Mouse (Mus musculus): ENCODE results near the gene Tfpi. TPM values are rescaled to one million over a fixed set of nuclear protein-coding genes. Genes with fewer than 3 reads are reported as not detected.

The Tfpi gene
- polyA plus RNA-seq (2015; fragmentation: Nextera tagmentation; extraction: Ambion mirVana): 41.2 and 46.3 TPM in 2 replicates

- 18% methylated on average over 4 of the region's 4 CpGs for WGBS
- Histone ChIP-seq H3K36me3 (ENCODE audit: control insufficient read depth, insufficient read depth, low read length) (no peaks in the 10 kb centered on the region), H3K27ac (ENCODE audit: low read length) (peak within 1 kb of the TSS; percentile 69), H3K4me1 (ENCODE audit: control insufficient read depth, insufficient read depth, low read length) (no peaks in the 10 kb centered on the region), H3K4me2 (ENCODE audit: low read depth, low read length) (peak within 1 kb of the TSS; percentile 59), H3K9me3 (replicated peaks; ENCODE audit: control insufficient read depth, low read length) (no peaks in the 10 kb centered on the region), H3K27me3 (ENCODE audit: control insufficient read depth, insufficient read depth, low read length) (no peaks in the 10 kb centered on the region), H3K4me3 (replicated peaks; ENCODE audit: low read length) (peak within 1 kb of the TSS; percentile 52), H3K9ac (ENCODE audit: low read length) (peak within 1 kb of the TSS; percentile 63)
- peak; percentile 65; the same call in 1 of the 2 replicates for ATAC-seq (ENCODE audit: insufficient read depth, low FRiP score)
Observed at GRCm38 (mm10) chr2:84476577-84476976, at the start of gene Tfpi. Gene Tfpi (minus strand): TSS chr2:84476775.

- H3K36me3 ChIP-seq (ENCODE audit: control insufficient read depth, insufficient read depth, low read length): no peaks in the 10 kb centered on the region
- no peak overlapping the region for H3K4me2 ChIP-seq (ENCODE audit: low read depth, low read length)
- H3K27me3 ChIP-seq (ENCODE audit: control insufficient read depth, insufficient read depth, low read length): no peaks in the 10 kb centered on the region
- H3K4me1 ChIP-seq (ENCODE audit: control insufficient read depth, insufficient read depth, low read length): 0 out of 2 replicates have a peak, but pooled peaks cover 5% of the 10 kb centered on the region
- H3K9me3 ChIP-seq (replicated peaks; ENCODE audit: control insufficient read depth, low read length): no peaks in the 10 kb centered on the region
- ATAC-seq (ENCODE audit: insufficient read depth, low FRiP score): no peak
- H3K9ac ChIP-seq (ENCODE audit: low read length): no peak overlapping the region
- 53% methylated on average over 7 of the region's 7 CpGs for WGBS
- no peak overlapping the region for H3K4me3 ChIP-seq (replicated peaks; ENCODE audit: low read length)
- H3K27ac ChIP-seq (ENCODE audit: low read length): no peak overlapping the region
Observed at GRCm38 (mm10) chr2:84526221-84526620, 49.6 kb upstream of the Tfpi start.

- Histone ChIP-seq H3K27ac (ENCODE audit: low read length) (no peak overlapping the region), H3K27me3 (ENCODE audit: control insufficient read depth, insufficient read depth, low read length) (no peaks in the 10 kb centered on the region), H3K36me3 (ENCODE audit: control insufficient read depth, insufficient read depth, low read length) (no peaks in the 10 kb centered on the region), H3K4me3 (replicated peaks; ENCODE audit: low read length) (no peak overlapping the region), H3K4me2 (ENCODE audit: low read depth, low read length) (no peak overlapping the region), H3K9ac (ENCODE audit: low read length) (no peak overlapping the region), H3K4me1 (ENCODE audit: control insufficient read depth, insufficient read depth, low read length) (peaks cover 5% of the 10 kb centered on the region; the same call in 1 of the 2 replicates), H3K9me3 (replicated peaks; ENCODE audit: control insufficient read depth, low read length) (no peaks in the 10 kb centered on the region)
- ATAC-seq (ENCODE audit: insufficient read depth, low FRiP score): no peak
- WGBS: 59% methylated on average over 6 of the region's 6 CpGs
Observed at GRCm38 (mm10) chr2:84525806-84526205, 49.2 kb upstream of the Tfpi start.

- H3K9ac ChIP-seq (ENCODE audit: low read length): no peak overlapping the region
- peak overlapping the region; percentile 73 for H3K27ac ChIP-seq (ENCODE audit: low read length)
- H3K36me3 ChIP-seq (ENCODE audit: control insufficient read depth, insufficient read depth, low read length): no peaks in the 10 kb centered on the region
- no peaks in the 10 kb centered on the region for H3K9me3 ChIP-seq (replicated peaks; ENCODE audit: control insufficient read depth, low read length)
- no peak overlapping the region for H3K4me2 ChIP-seq (ENCODE audit: low read depth, low read length)
- 56% methylated on average over 5 of the region's 5 CpGs for WGBS
- peaks cover 7% of the 10 kb centered on the region for H3K4me1 ChIP-seq (ENCODE audit: control insufficient read depth, insufficient read depth, low read length)
- ATAC-seq (ENCODE audit: insufficient read depth, low FRiP score): peak; percentile 87
- no peaks in the 10 kb centered on the region for H3K27me3 ChIP-seq (ENCODE audit: control insufficient read depth, insufficient read depth, low read length)
- H3K4me3 ChIP-seq (replicated peaks; ENCODE audit: low read length): no peak overlapping the region
Observed at GRCm38 (mm10) chr2:84525047-84525446, 48.5 kb upstream of the Tfpi start.

DNA sequence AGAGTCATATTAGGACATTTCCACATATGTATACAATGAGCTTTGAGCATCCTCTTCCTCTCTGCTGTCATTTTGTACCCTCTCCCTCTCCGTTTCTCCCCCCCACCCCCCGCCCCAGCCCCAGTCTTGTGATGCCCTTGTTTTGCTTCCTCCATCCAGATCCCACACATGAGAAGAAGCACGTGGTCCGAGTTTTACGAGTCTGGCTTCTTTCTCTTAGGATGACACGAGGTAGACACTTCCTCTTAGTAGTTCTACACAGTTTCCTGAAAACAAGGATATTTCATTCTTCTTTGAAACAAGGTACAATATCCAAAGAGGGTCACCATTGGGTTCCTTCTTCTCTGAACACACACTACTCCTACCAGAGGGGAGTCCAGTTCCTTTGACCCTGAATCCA lies 47.4 kb upstream of the Tfpi start:
- Histone ChIP-seq H3K9ac (ENCODE audit: low read length) (no peak overlapping the region), H3K4me1 (ENCODE audit: control insufficient read depth, insufficient read depth, low read length) (peaks cover 17% of the 10 kb centered on the region), H3K36me3 (ENCODE audit: control insufficient read depth, insufficient read depth, low read length) (no peaks in the 10 kb centered on the region), H3K4me3 (replicated peaks; ENCODE audit: low read length) (no peak overlapping the region), H3K4me2 (ENCODE audit: low read depth, low read length) (no peak overlapping the region), H3K27ac (ENCODE audit: low read length) (no peak overlapping the region), H3K27me3 (ENCODE audit: control insufficient read depth, insufficient read depth, low read length) (no peaks in the 10 kb centered on the region), H3K9me3 (replicated peaks; ENCODE audit: control insufficient read depth, low read length) (no peaks in the 10 kb centered on the region)
- WGBS: 74% methylated on average over 6 of the region's 6 CpGs
- no peak for ATAC-seq (ENCODE audit: insufficient read depth, low FRiP score)

GRCm38 (mm10) chr2:84523103-84523865 lies 46.7 kb upstream of the Tfpi start:
- no peak for ATAC-seq (ENCODE audit: insufficient read depth, low FRiP score)
- no peak overlapping the region for H3K4me2 ChIP-seq (ENCODE audit: low read depth, low read length)
- 0 out of 2 replicates have a peak overlapping the region, but pooled peaks have one; percentile 19 for H3K27ac ChIP-seq (ENCODE audit: low read length)
- no peak overlapping the region for H3K4me3 ChIP-seq (replicated peaks; ENCODE audit: low read length)
- H3K4me1 ChIP-seq (ENCODE audit: control insufficient read depth, insufficient read depth, low read length): peaks cover 17% of the 10 kb centered on the region
- no peak overlapping the region for H3K9ac ChIP-seq (ENCODE audit: low read length)
- WGBS: 57% methylated on average over 6 of the region's 6 CpGs
- no peaks in the 10 kb centered on the region for H3K27me3 ChIP-seq (ENCODE audit: control insufficient read depth, insufficient read depth, low read length)
- no peaks in the 10 kb centered on the region for H3K36me3 ChIP-seq (ENCODE audit: control insufficient read depth, insufficient read depth, low read length)
- no peaks in the 10 kb centered on the region for H3K9me3 ChIP-seq (replicated peaks; ENCODE audit: control insufficient read depth, low read length)

DNA sequence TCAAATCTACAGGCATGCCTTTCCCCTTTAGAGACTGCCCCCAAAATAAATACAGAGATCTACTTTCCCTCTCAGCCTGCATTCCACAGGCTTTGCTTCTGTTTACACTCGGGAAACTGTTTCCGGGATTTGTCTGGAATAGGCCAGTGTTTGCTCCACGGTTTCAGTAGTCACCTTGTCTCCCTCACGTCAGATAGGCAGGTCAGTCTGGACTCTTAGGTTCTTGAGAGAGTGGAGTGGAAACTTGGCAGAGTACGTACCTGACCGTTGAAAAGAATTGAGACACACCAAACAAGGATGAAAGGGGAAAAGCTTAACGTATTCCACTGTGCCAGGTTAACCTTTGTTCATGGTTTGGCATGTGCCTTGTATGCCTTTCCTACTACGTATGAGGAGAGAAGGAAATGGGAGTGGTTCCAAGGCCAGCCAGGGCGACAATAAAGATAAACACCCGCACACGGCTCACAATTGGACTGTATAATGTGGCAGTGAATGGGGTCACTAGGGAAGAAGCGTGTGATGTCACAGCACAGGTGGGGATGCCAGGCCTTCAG lies 43.0 kb upstream of the Tfpi start:
- Histone ChIP-seq H3K4me2 (ENCODE audit: low read depth, low read length) (peak overlapping the region; percentile 49), H3K9me3 (replicated peaks; ENCODE audit: control insufficient read depth, low read length) (no peaks in the 10 kb centered on the region; the same call in 1 of the 2 replicates), H3K9ac (ENCODE audit: low read length) (peak overlapping the region; percentile 55; the same call in 1 of the 2 replicates), H3K27me3 (ENCODE audit: control insufficient read depth, insufficient read depth, low read length) (no peaks in the 10 kb centered on the region), H3K36me3 (ENCODE audit: control insufficient read depth, insufficient read depth, low read length) (no peaks in the 10 kb centered on the region), H3K4me1 (ENCODE audit: control insufficient read depth, insufficient read depth, low read length) (peaks cover 15% of the 10 kb centered on the region), H3K27ac (ENCODE audit: low read length) (peak overlapping the region; percentile 94), H3K4me3 (replicated peaks; ENCODE audit: low read length) (peak overlapping the region; percentile 15; the same call in 1 of the 2 replicates)
- ATAC-seq (ENCODE audit: insufficient read depth, low FRiP score): peak; percentile 89
- WGBS: 23% methylated on average over 12 of the region's 12 CpGs

- peaks cover 13% of the 10 kb centered on the region for H3K4me1 ChIP-seq (ENCODE audit: control insufficient read depth, insufficient read depth, low read length)
- H3K27me3 ChIP-seq (ENCODE audit: control insufficient read depth, insufficient read depth, low read length): no peaks in the 10 kb centered on the region
- H3K4me2 ChIP-seq (ENCODE audit: low read depth, low read length): peak overlapping the region; percentile 49
- H3K9ac ChIP-seq (ENCODE audit: low read length): peak overlapping the region; percentile 55; the same call in 1 of the 2 replicates
- no peaks in the 10 kb centered on the region; the same call in 1 of the 2 replicates for H3K9me3 ChIP-seq (replicated peaks; ENCODE audit: control insufficient read depth, low read length)
- 53% methylated on average over 5 of the region's 5 CpGs for WGBS
- no peaks in the 10 kb centered on the region for H3K36me3 ChIP-seq (ENCODE audit: control insufficient read depth, insufficient read depth, low read length)
- peak; percentile 63; the same call in 1 of the 2 replicates for ATAC-seq (ENCODE audit: insufficient read depth, low FRiP score)
- peak overlapping the region; percentile 15; the same call in 1 of the 2 replicates for H3K4me3 ChIP-seq (replicated peaks; ENCODE audit: low read length)
- peak overlapping the region; percentile 94 for H3K27ac ChIP-seq (ENCODE audit: low read length)
Observed at GRCm38 (mm10) chr2:84518767-84519166, 42.2 kb upstream of the Tfpi start.

DNA sequence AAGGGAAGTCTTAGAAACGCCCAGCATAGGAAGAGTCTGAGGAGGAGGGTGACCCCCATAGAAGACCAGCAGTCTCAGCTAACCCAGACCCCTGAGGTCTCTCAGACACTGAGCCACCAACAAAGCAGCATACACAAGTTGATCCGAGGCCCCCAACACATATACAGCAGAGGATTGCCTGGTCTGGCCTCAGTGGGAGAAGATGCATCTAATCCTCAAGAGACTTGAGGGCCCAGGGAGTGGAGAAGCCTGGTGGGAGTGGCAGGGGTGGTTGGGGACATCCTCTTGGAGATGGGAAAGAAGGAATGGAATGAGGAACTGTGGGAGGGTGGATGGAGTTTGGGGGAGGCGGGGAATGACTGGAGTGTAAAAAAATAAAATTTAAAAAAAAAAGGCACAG lies 36.7 kb upstream of the Tfpi start:
- H3K9ac ChIP-seq (ENCODE audit: low read length): no peak overlapping the region
- no peaks in the 10 kb centered on the region for H3K27me3 ChIP-seq (ENCODE audit: control insufficient read depth, insufficient read depth, low read length)
- no peak overlapping the region for H3K27ac ChIP-seq (ENCODE audit: low read length)
- no peaks in the 10 kb centered on the region; the same call in 1 of the 2 replicates for H3K9me3 ChIP-seq (replicated peaks; ENCODE audit: control insufficient read depth, low read length)
- WGBS: 84% methylated on average over 3 of the region's 3 CpGs
- no peak for ATAC-seq (ENCODE audit: insufficient read depth, low FRiP score)
- no peak overlapping the region for H3K4me2 ChIP-seq (ENCODE audit: low read depth, low read length)
- H3K36me3 ChIP-seq (ENCODE audit: control insufficient read depth, insufficient read depth, low read length): no peaks in the 10 kb centered on the region
- H3K4me3 ChIP-seq (replicated peaks; ENCODE audit: low read length): no peak overlapping the region
- no peaks in the 10 kb centered on the region for H3K4me1 ChIP-seq (ENCODE audit: control insufficient read depth, insufficient read depth, low read length)

Data from stomach, embryonic 16.5 days (tissue).